Mouse (Mus musculus) retina, postnatal 1 day (tissue): ENCODE data around the gene Gas2l3.

Experiments used
- DNase-seq: peaks from one replicate; pipeline ENCODE4 v3.0.0-alpha.2; 2012

The Gas2l3 gene

DNA sequence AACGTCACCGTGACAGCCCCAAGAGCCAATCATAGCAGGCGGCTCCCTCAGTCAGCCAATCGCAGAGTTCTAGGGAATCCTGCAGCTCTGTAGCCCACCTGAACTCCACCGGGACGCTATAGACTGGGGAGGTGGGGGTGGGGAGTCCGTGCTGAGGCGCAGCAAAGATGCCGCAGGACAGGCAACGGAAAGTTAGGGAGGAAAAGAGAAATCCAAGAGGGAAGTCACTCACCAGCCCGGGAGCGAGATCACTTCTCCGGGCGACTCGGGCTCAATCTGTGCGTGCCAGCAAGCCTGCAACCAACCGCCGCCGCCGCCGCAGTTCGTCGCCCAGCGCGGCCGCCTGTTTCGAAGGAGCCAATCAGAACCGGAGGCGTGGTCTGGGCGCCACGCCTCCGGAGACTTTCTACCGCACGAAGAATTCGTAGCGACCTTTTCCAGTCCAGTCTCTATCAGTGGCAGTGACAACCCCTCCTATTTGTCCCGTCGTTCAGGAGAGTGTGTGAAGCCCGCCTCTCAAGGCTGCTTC, at the start of gene Gas2l3:
Gene Gas2l3 (minus strand): TSS at position 345 of the 529 bp plus-strand sequence.
- DNase-seq: peak; percentile 91

DNA sequence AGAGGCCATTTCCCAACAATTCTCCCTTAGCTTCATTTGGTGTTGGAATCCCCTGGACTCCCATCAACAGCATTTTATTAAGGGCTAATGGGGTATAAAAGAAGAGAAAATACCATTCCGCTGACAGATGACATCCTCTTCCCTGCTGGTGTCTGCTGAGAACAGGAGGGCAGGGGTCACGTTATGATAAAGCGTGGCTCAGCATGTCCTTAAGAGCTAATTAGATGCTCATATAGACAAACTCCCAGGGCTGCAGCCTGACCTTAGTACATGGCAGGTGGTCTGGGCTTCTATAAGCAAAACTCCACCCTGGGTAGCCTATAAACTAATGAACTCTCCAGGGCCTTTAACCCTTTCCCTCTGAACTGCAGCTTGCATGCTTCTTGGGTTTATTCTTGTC, 47.6 kb upstream of the Gas2l3 start:
- peak; percentile 23 for DNase-seq

DNA sequence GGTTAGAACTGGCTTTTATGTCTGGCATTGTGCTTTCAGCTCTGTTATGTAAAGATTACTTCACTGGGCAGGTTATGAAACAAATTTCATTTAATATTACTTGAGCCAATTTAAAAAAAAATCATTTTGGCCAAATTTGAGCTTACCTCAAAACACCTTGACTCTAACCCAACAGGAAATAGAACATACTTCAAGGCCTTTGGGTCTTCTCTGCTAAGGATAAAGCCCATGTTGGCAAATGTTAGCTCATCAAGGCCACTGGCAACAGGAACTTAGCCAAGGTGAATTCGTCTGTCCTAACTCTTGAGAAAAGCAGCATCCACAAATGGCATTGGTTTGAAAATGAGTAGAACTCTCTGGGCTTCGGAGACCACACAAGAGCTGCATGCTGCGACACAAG, 46.5 kb upstream of the Gas2l3 start:
- DNase-seq: no peak

DNA sequence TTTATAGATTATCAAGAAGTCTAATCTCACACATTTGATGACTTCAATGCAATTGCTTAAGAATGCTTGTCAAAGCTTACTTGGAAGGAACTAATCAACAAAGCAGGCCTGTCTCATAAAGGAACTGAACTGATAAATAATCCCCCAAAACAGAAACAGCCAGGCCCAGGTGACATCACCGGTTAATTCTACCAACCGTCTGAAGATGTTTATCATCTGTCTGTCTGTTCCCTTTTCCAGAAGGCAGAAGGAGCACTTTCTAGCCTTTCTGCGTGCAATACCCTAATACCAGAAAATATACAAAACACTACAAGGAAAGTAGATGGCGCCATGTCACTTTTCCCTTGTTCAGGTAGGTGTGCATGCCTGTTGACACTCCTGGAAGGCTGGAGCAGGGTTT, 45.7 kb upstream of the Gas2l3 start:
- DNase-seq: no peak

DNA sequence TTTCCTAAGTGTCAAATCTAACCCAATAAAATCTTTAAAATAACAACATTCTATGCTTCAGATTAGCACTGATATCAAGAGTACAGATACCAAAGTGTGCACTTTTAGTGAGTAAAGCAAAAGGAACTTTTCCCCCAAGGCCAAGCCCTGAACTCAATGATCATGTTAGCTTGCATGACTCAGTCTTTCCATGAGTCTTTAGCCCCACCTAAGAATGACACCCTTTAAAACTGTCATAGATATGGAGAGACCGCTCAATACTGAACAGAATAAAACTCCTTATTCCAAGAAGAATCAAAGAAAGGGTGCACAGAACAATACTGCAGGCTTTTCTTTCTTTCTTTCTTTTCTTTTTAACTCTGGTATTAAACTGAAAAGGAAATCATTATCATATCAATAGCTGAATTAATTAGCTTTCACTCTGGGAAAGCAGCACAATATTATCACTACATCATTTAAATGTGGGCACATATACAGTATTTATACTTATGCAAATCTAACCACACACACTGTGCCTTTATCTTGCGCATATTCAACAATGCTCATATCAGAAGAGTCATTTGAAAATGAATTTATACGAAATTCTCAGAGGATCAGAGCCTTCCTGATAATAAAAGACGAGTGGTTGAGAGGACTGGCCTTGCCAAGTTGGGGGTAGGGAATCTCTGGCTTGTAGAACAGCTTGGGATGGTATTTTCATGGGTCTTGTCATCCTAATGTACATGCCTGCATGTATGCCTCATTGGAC, 43.4 kb upstream of the Gas2l3 start:
- DNase-seq: no peak

DNA sequence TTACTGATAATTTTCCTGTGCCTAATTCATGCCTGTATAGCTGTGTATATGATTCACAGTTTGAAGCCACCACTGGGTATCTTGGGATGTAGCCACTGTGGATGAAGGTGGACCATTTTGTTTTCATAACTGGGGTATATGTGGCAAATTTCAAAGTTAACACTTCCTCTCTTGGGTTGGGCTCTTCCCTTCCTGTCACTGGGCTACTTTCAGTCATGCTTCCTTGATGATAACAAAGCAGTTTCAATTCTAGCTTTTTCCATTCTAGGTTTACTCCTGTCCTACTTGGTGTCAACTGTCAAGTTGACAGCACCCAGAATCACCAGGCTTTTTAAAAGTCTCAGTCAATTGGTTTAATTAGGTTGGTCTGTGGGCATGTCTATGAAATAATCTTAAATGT, 41.1 kb upstream of the Gas2l3 start:
- DNase-seq: no peak

DNA sequence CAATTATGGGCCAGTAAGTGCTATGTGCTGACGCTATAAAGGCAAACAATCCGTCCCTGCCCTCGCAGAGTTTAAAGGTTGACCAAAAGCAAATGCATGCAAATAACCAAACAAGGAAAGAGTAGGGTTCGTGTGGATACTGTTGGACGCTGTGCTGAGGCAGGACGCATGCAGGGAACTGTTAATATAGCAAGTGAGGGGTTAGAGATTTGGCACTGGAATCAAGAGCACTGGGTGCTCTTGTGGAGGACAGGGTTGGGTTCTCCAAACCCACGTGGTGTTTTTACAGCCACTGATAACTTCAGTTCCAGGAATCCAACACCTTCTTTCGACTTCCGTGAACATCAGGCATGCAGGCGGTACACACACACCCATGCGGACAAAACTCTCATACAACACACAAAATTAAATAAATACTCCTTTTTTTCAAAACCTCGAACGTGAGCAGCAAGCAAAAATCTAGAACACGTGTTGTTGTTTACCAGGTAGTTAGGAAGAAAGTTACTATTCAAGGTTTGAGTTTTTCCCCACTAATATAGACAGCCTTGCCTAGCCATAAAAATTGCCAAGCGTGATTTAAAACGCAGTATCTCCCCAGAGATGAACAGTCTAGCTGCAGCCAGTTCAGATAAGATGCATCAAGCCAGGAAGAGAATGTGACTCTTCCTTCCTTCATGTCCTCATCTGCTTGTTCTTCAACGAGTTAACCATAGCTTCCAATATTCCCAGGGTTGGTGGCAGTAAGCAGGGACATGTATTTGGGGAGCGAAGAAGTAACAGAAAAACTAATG, 40.2 kb upstream of the Gas2l3 start:
- no peak for DNase-seq

DNA sequence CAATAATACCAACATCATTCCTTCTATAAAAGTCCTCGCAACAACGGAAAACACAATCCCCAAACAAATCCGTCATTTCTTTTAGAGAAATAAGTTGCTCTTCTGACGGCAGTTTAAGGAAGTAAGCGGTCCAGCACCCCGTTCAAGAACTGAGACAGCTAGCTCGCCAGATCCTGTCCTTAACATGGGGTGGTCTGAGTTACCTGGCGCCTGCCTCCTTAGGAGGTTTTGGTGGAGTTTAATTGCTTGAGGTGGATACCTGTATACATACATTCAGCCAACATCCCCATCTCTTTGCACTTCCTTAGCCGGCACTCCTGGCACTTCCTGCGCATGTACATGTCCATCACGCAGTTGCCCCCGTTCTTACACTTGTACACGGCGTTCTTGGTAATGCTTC, 39.3 kb upstream of the Gas2l3 start:
- DNase-seq: no peak

DNA sequence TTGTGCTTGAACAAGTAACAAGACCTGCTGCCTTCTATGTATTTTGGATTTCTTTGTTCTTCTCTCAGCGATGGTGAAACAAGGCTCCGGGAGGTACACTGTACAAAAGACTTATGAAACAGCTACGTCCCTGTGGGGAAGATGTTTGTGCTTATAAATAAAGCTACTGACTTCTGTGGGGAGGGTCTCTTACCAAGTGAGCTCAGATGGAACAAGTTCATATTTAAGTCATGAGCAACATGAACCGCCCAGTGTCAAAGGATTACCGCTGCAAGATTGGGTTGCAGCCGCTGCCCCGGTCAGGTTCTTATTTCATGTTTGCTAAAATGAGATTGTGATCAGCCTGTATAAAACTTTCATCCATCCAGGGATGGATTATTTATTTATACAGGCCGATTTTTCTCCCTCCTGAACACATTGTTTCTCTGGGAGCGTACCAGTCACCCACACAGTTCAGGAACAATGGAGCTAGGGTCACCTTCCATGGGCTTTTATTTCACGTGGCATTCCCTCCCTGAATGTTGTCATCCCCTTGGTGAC, 38.4 kb upstream of the Gas2l3 start:
- DNase-seq: peak; percentile 58

DNA sequence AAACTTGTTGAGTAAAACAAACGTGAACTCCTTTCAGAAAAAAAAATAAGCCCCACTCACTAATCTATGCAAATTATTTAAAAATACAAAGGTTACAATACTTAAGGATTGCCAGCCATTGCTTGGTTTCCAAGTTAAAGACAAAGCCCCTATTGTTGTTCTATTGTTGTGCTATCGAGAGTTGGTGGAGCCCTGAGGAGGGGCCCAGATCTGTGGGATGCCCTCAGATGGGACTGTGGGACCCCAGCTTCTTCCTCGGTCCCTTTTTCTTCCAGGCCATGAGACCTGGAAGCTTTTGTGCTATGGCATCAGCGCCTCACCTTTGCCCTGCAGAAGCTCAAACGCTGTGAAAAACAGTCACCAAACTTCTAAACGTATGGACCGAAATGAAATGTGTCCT, 37.9 kb upstream of the Gas2l3 start:
- DNase-seq: peak; percentile 64

DNA sequence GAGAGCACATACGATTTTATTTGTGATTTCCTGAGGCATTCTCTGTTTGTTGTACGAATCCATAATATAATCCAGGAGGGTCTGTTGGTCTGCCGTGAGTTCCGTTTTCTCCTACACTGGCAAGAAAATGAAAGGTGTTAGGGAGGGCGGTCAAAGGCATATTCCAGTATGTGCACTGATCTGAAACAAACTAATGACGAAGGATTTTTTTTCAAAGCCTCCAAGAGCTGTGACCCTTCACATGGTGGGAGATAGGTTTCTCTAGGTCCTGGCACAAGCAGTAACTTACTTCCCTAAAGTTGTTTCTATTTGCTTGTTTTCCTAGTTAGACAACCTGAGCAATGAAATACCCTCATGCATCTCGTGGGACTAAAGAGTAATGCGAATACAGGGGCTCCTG, 35.0 kb upstream of the Gas2l3 start:
- DNase-seq: no peak

DNA sequence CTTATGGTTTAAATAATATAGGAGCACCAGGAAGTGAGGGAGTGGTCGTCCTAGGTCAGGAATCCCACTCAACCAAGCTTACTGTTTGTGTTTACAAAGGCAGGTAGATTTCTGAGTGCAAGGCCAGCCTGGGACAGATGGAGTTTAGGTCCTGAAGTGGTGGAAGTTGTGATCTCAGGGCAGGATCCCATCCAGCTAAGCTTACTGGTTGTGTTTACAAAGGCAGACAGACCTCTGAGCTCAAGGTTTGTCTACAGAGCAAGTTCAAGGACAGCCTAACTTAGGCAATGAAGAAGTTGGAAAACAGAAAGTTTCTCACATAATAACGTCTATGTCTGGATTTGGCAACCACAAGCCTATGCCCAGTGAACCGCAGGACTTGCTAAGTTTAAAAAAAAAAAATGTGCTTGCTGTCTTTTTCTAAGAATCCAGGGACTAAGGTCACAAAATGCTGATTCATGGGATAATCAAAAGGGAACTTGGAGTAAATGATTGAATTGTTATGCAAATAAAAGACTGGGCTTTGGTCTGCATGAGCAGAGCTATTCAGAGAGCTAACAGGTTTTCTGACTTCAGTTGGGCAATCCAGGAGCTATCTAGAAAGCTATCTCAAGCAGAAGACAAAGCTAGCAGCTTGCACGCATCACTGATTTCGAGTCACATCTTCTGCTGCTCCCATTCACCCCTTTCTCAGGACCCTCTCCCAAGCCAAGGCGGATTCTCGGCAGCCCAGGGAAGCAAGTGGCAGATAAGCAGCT, 27.0 kb upstream of the Gas2l3 start:
- peak; percentile 15 for DNase-seq

DNA sequence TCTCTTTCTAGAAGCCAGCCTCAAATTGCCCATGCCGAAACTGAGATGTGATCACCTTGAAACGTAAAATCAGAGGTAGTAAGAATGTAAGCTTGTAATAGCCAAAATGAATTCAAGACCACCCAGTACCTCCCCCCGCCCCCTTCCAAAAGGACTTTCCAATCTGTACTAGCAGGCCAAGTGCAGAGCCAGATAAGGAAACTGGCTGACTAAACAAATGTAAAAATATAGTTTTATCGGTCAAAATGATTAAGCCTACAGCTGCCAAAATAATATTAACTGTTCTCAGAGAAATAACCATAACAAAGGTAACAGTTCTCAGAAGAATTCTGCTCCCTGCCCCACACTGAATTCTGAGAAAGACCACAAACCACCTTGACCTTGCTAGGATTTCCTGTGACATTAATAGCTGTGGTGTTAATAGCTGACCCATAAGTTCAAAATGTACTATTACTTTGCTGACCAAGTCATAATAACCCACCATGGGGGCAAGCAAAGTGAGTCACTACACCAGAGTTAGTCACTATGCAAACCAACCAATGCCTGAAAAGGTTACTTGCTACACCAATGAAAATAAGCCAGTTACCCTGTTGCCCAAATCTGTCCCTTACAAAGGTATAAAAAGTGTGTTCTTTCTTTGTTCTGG, 21.1 kb upstream of the Gas2l3 start:
- DNase-seq: no peak

DNA sequence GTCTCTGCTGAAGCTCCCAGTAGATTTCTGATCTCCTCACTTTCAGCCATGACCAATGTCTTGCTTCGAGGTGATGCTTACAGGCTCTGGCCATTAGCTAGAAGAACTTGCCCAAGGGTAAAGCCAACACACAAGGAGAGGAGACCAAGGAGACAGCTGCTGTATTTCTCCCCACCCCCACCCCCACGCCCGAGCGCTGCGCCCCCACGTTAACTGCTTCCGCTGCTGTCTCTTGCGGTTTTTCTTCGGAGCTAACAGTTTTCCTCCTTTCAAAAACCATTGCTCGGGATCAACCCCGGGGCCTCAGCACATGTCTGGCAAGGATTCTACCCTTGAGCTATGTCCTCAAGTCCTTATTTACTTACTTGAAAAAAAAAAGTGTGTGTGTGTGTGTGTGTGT, 19.1 kb upstream of the Gas2l3 start:
- DNase-seq: no peak

DNA sequence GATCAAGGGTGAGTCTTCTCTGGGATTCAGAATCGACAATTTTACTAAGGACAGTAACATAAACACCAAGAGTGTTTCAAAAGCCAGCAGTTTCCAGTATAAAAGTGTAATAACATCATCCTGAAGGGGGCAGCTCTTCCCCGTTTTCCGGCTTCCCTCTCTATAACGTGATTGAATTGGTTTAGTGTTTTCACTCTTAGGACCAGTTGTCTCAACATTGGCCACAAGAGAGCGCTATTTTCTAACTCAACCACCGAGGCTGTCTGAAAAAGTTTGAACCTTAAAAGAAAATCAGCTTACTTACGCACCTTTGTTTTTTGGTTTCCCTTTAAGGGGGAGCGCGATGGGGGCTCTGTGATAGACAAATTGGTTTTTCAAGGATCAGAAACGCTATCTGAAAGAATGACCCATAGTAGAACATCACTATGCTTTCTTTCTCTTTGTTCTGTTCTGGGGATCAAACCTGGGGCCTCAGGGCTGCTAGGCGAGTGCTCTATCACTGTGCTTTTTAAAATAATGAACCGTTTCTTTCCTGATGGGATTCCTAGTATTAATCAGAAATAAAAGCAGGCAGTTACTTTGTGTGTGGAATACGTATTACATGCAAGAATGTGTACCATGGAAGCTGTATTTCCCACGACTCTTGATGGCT, 18.2 kb upstream of the Gas2l3 start:
- peak; percentile 93 for DNase-seq

DNA sequence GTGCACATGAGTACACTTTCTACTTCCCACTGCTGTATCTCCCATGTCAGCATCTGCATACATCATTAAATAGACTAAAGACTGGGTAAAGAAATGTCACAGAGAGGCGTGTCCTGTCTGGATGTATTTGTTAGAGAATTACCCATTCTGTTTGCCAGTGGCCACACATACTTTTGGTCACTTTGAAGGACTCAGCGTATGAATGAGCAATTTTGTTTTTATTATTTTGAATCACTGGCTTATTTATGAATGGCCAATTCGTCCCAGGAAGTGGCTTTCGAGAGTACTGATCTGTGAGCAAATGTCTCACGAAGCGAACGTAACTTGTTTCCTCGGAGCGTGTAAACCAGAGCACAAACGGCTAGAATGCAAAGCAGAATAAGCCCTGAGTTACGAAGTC, 17.2 kb upstream of the Gas2l3 start:
- DNase-seq: peak; percentile 46

DNA sequence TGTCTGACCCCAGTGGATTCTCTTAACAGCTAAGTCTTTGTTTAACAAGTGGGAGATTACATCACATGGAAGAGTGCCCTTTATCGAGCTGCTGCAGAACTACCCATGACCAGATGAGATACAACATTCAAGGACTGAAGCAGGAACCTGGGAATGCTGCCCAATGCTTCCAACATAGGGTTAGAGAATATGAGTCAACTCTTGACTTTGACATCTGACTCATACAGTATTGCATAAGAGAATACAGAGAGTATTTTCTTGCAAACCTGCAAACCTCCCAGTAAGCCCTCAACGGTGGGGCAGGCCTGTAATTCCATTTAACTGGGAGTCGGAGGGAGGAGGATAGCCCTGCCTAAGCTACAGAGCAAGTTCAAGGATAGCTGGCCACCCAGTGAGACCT, 15.0 kb upstream of the Gas2l3 start:
- DNase-seq: no peak

DNA sequence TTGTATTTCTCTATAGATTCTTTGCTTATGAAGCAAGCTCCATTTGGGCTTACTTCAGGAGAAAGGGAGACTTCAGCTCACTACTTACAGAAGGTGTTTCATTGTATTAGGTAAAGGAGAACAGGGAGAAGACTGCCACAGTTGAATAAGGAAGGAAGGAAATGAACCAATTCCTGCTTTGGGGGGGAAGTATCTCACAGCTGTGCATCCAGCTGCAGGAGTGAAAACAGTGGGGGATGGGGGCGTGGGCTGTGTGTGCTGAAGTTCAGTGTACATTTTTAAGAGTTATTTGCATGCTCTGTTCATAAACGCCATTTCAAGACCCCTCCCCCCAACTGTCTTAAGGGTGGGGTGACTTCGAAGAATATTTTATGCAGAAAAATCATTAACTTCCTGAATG, 10.0 kb upstream of the Gas2l3 start:
- no peak for DNase-seq

DNA sequence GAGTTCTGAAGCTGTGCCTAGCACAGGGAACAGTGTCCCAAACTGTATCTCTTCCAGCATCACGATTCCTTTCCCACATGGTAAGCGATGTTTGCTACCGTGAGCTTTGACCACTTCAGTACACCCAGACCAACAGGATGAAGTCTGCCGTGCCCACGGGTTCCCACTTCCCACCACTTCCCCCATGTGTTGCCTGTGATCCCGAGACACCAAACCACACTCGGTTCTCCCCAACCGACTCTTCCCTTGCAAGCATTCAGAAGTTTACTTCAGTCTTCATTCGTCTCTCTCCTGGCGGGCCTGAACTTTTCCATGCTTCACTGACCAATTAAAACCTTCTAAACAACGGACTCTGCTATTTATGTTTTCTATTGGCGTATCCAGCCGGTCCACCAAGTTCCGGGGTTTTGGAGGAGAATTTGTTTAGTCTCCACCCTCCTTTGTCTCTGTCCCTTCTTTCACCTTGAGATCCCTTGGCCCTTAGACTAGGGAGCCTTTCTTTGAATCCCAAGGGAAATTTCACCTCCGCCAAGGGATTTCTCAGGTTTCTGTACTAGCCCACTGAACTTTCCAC, 9.4 kb upstream of the Gas2l3 start:
- DNase-seq: no peak

DNA sequence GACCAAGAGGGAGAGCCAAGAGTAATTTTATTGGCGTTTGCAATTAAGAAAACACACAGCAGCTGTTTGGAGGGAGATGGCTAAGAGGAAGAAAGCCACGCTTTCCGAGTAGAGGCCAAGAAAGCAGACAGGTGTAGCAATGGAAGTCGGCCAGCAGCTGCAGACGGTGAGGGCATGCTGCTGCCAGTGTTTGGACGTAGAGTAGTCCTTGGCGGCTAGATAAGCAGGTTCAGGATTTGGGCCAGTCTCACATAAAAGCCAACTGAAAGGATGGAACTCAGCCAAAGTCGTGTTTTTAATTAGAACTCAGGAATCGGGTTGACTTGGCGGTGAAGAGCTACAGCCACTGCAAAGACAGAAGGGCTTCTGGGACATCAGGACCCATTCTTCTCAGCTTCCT, 6.6 kb upstream of the Gas2l3 start:
- DNase-seq: no peak

DNA sequence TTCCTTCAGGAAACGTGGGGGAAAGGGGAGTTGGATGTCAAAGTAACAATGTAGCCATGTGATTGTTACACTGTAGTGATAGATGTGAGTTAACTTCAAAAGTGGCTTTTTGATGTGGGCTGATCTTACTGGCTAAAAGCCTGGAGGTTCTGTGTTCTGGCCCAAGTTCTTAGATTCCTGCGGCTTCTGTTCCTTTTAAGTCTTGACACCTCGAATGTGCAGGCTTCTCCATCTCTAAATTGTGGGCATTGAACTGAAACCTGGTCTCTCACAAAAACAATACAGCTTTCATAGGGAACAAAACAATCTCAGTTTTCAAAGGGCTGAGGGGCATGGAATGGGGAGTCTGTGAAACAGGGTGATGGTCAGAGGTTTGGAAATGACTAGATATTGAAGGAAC, 614 bp upstream of the Gas2l3 start:
- no peak for DNase-seq

DNA sequence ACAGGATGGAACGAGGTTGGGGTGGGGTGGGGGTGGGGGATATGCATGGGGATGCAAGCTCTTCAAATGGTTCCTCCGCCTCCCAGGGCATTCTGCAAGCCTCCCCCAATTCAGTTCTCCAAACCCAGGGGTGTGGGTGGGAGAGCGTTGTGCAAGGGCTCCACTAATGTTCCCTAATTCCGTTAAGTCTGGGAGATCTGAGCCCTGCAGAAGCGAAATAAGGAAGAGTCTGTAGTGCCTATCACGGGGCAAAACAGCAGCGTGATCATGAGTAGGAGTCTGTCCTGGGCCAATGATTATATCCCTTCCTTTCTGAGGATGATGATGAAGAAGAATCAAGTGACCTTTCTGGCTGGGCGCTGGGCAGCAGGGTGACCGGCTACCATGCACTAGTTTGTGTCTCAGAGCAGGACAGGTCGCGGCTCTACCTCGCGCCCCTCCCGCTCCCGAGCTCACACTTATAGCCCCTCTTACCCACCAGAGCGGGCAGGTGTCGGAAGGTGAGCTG, 598 bp downstream of the Gas2l3 start:
- DNase-seq: no peak
